In genomic region chr7:79278432-79278831, GRCm38 (mm10) we compare ENCODE assay signal across 12 mouse cellular contexts. TPM values are rescaled to one million over a fixed set of nuclear protein-coding genes. Genes with fewer than 3 reads are reported as not detected.
DNase-seq lines count a peak whose midpoint lies in the region; ATAC-seq and TF ChIP-seq lines count a peak whose summit lies in the region.
"Had no signal": no experiment of that assay in that cellular context is flagged by ENCODE, and none has a peak within 500 bp of the region (broad histone marks: within the 10 kb centered on the region; RNA-seq: fewer than 3 reads in every experiment).

No protein-coding gene starts in this region.

- WGBS in lung, embryonic 14.5 days, result 72% methylated on average over 13 of the region's 13 CpGs
- 51% methylated on average over 13 of the region's 13 CpGs for WGBS in intestine, postnatal 0 days

- H3K27me3 ChIP-seq in lung, embryonic 14.5 days (ENCODE audit: insufficient read depth, low read length), result no peaks in the 10 kb centered on the region
- no peaks in the 10 kb centered on the region for H3K27me3 ChIP-seq in intestine, postnatal 0 days (replicated peaks; ENCODE audit: control insufficient read depth, insufficient read depth, low read length)

- no peak overlapping the region for H3K9ac ChIP-seq in lung, embryonic 14.5 days
- no peak overlapping the region for H3K9ac ChIP-seq in intestine, postnatal 0 days (ENCODE audit: low read depth, low read length)

- no peak for DNase-seq in lung, embryonic 14.5 days
- DNase-seq in lung, postnatal 36 days, result no peak
- peak; percentile 80 for DNase-seq in adrenal gland, adult 8-10 months
- peak; percentile 67 to 74 for DNase-seq in adrenal gland, postnatal 36 days
- no peak for DNase-seq in embryo, embryonic 11 days
- no peak for DNase-seq in thymus, postnatal 25 days
- DNase-seq: gastrocnemius, postnatal 36 days; heart, postnatal 10 days; lung, postnatal 10 days; thymus, adult 2 months had no signal

- no peak overlapping the region for H3K4me2 ChIP-seq in lung, embryonic 14.5 days
- peak overlapping the region; percentile 13; the same call in 1 of the 2 replicates for H3K4me2 ChIP-seq in intestine, postnatal 0 days (replicated peaks; ENCODE audit: low read depth)

- H3K9me3 ChIP-seq in lung, embryonic 14.5 days (ENCODE audit: low read depth, low read length), result no peaks in the 10 kb centered on the region
- H3K9me3 ChIP-seq in intestine, postnatal 0 days (ENCODE audit: control insufficient read depth), result no peaks in the 10 kb centered on the region

- H3K27ac ChIP-seq in lung, embryonic 14.5 days (ENCODE audit: low read depth), result peak overlapping the region; percentile 18; the same call in 1 of the 2 replicates
- peak overlapping the region; percentile 77; the same call in 1 of the 2 replicates for H3K27ac ChIP-seq in intestine, postnatal 0 days (ENCODE audit: low read depth, low read length)

- TF ChIP-seq CTCF in lung, embryonic 14.5 days (IDR thresholded peaks at IDR 0.05; ENCODE audit: low read depth), result no peak
- TF ChIP-seq CTCF in intestine, postnatal 0 days (IDR thresholded peaks at IDR 0.05; ENCODE audit: low read depth), result no peak

- no peak overlapping the region for H3K4me3 ChIP-seq in lung, embryonic 14.5 days (ENCODE audit: low read depth, low read length)
- H3K4me3 ChIP-seq in intestine, postnatal 0 days (ENCODE audit: low read depth, low read length), result no peak overlapping the region

- peaks cover 6% of the 10 kb centered on the region; the same call in 1 of the 2 replicates for H3K36me3 ChIP-seq in lung, embryonic 14.5 days (ENCODE audit: insufficient read depth)
- no peaks in the 10 kb centered on the region for H3K36me3 ChIP-seq in intestine, postnatal 0 days (ENCODE audit: control insufficient read depth, insufficient read depth)

- no peak for ATAC-seq in lung, embryonic 14.5 days (ENCODE audit: insufficient read depth)
- no peak for ATAC-seq in intestine, postnatal 0 days
- ATAC-seq: inflammation-experienced regulatory T-cells, adult 6 months had no signal

- peaks cover 38% of the 10 kb centered on the region for H3K4me1 ChIP-seq in lung, embryonic 14.5 days (ENCODE audit: insufficient read depth)
- H3K4me1 ChIP-seq in intestine, postnatal 0 days (replicated peaks; ENCODE audit: control insufficient read depth, insufficient read depth, low read length), result peaks cover 17% of the 10 kb centered on the region

RNA-seq across cellular contexts. Expression of gene Abhd2, which starts 5.4 kb away (rescaled TPM):
- 21.5 TPM in 2 replicates for polyA plus RNA-seq in lung, embryonic 14.5 days (2014; fragmentation: Nextera tagmentation; extraction: Ambion mirVana)
- total RNA-seq in adrenal gland, adult 8-10 months (2022), result 1,000 to 10,000 TPM; 1,088 to 1,472 (median 1,425) TPM
- total RNA-seq in adrenal gland, postnatal 36 days (2021), result 1,000 to 10,000 TPM; 1,294 to 1,382 TPM
- polyA plus RNA-seq in intestine, postnatal 0 days (2015; fragmentation: Nextera tagmentation; extraction: Ambion mirVana), result 34.8 and 36.2 TPM in 2 replicates

Comparison
In these comparisons a context has a peak if more than half of its experiments do, and no peak if none do; other contexts are left out.
1. DNase-seq: peak in adrenal gland, adult 8-10 months (single experiment) and adrenal gland, postnatal 36 days (2 of 2); none in lung, embryonic 14.5 days (single experiment), lung, postnatal 36 days (single experiment), embryo, embryonic 11 days (single experiment) and thymus, postnatal 25 days (single experiment).